Mouse (Mus musculus) bone marrow, adult 2 months (tissue): ENCODE data around the gene Ccdc33.

ENCODE experiments used
- CTCF ChIP-seq: fragments of 200-500 bp; IDR thresholded peaks from 2 replicates; pipeline ENCODE4 v1.5.1; 2011; ENCODE audit warnings: low read length, control low read depth; ENCODE audit not compliant: control insufficient read depth, insufficient read depth
- POLR2A ChIP-seq: fragments of 200-500 bp; IDR thresholded peaks from 2 replicates; pipeline ENCODE4 v1.6.1; 2011; ENCODE audit warnings: low read depth, mild to moderate bottlenecking, control low read depth, low read length, borderline replicate concordance; ENCODE audit not compliant: control insufficient read depth

GRCm38 (mm10) chr9:58009588-58009987, 109.0 kb downstream of the Ccdc33 start:
- no peak for TF ChIP-seq CTCF
- TF ChIP-seq POLR2A = no peak
